Mouse (Mus musculus) thymus, postnatal 14 days (tissue): ENCODE measurements around the gene Slc22a8.

ENCODE experiments used
- DNase-seq: peaks from one replicate; pipeline ENCODE4 v3.0.0; 2021

The Slc22a8 gene

DNA sequence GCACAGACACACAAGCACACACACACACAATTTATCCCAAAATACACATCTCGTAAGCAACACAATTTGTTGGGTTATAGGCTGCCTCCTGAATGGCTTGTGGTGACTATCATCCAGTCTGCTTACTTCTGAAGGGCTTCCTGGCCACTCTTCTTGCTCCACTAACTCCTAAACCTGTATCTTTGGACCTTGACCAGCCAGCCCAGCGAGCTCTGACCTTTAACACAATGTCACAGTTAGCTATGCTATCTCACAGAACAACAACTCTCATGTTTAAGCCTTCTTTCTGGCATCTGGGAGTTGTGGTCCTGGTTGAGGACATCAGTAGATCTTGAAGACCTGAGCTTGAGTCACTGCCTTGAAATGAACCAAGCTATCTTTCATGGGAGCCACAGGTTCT, 8.2 kb downstream of the Slc22a8 start:
- DNase-seq, result no peak

DNA sequence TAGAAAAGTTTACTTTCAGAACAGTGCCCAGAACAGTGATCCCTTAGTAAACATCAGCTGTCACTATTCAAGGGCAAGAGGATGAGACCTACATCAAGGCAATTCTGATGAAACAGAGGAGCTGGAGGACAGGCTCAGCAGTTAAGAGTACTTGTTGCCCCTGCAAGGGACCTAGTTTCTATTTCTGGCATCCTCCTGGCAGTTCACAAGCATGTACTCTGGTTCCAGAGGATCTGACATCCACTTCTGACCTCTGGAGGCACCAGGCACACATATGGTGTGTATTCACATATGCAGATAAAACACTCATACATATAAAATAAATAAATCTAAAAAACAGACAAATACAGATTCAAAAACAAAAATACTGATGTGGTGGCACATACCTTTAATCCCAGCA, 10.9 kb downstream of the Slc22a8 start:
- DNase-seq, result no peak

DNA sequence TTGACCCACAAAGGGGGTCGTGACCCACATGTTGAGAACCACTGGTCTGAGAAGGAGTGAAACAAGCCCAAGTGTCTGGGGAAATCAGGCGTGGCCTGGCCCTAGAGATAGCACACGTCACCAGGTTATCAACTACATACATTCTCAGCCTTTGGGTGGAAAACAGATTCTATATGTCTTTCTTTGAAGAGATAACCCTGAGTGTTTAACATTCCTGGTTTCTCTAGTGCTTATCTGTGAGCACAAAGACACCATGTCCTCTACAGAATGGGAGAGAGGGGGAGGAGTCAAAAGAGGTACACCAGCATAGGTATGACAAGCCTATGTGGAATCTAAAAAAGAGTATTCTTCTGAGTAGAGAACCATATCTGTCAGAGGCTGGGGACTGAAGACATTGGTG, 11.9 kb downstream of the Slc22a8 start:
- DNase-seq, result no peak

DNA sequence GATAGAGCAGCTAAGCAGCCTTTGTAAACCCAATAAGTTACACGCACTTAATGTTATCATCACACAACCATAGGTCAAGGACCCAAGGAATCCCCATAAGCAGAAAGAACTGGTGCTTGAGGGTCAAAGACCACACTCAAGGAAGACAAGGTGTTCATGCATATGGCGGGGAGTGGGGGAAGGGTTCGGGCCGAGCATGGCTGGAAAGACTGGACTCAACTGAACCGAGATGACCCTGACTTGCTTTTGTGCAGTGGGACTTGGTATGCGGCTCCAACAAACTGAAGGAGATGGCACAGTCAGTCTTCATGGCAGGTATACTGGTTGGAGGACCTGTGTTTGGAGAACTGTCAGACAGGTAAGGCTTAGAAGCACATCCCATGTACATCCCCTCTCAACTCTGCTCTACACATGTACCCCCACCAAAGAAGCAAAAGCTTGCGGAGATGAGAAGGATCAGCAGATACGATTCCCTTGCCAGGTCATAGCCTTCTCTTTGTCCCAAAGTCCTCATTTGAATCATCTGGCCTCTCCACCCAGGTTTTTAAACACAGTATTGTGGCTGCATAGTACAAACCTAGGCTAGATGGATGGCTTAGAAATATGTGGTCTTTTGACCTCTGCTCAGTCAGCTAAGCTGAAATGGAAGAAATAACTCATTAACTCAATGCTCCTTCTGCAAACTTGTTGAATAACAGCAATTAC, 13.6 kb downstream of the Slc22a8 start:
- no peak for DNase-seq

DNA sequence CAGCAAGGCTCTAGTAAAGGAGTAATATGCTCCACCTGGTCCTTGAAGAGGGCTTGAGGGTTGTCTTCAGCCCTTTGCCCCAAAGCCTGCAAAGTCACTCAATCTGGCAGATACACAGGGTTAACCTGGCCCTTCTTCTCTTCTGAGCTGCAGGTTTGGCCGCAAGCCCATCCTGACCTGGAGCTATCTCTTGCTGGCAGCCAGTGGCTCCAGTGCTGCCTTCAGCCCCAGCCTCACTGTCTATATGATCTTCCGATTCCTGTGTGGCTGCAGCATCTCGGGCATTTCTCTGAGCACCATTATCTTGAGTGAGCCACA, 14.1 kb downstream of the Slc22a8 start:
- no peak for DNase-seq

DNA sequence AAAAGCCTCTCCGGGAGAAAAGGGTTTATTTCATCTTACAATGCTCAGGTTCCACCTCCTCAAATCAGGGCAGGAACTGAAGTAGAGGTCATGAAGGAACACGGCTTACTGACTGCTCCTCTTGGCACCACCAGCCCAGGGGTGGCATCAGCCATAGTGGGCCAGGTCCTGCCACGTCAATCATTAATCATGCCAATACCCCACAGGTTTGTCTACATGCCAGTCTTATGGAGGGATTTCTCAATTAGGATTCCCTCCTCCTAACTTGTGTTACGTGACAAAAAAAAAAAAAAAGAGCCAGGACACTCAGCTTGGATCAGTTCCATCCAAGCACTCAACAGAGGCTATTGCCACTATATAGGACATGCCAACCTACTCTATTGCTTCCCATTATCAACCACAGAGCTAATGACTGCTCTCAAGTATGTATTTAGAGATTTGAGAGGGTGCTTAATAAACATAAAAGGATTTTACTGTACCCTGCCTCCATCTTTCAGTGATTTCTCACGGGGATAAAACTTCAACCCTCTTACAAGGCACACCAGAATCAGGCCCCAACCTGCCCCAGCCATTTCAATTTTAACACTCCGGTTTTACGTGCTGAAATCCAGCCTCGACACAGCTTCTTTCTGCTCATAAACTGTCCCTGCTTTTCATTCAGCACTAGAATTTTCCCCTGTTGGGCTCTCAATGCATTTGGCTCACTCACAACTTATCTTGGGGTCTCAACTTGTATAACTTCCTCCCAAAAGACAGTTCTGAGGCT, 20.5 kb downstream of the Slc22a8 start:
- no peak for DNase-seq

DNA sequence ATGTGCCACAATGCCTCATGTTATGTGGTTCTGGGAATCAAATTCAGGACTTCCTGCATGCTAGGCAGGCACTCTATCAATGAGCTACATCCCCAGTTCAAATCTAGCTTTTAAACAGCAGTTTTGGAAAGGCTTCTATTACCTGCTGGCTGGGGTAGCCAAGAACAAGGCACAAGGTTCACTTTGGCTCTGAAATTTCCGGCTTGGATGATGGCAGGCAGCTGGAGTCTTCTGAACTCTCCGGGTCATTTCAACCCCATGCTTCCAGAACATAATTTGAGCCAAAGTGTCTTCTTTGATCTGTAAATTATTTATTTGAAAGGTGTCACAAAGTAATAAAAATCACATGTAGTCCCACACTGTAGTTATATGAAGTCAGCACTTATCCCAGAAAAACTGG, 22.1 kb downstream of the Slc22a8 start:
- no peak for DNase-seq

DNA sequence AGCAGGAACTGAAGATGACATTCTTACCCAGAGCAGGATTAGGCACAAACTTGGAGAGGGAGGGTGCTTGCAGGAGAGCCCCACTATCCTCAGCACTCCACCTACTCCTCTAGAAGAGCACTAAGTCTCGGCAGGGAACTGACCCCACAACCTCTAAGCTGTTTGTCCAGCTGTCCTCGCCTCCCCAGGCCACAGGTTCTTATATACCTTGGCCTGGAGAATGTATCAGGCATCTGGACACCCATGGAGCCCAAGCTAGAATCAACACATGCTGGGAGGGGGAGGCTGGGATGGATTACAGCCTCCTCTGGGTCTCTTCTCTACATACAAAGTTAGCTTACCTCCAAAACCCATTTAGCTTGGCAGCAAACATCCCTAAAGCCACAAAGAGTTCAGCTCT, 23.3 kb downstream of the Slc22a8 start:
- no peak for DNase-seq

DNA sequence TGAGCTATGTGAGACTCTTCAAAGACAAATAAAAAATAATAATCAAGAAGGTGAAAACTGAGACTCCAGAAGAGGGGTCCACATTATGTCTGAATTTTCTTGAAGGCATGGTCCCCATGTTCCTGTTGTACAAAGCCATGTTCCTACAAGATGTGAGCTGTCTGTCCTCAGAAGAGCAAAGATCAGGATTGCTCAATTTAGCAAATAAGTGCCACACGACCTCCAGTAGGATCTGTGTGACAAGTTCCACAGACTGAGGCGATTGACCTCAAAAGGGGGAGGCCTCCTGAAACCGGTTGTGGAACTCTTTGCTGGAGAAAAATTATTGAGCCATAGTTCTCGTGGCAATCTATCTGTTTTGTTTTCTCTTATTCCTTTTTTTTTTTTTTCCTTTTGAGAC, 25.3 kb downstream of the Slc22a8 start:
- DNase-seq, result no peak

DNA sequence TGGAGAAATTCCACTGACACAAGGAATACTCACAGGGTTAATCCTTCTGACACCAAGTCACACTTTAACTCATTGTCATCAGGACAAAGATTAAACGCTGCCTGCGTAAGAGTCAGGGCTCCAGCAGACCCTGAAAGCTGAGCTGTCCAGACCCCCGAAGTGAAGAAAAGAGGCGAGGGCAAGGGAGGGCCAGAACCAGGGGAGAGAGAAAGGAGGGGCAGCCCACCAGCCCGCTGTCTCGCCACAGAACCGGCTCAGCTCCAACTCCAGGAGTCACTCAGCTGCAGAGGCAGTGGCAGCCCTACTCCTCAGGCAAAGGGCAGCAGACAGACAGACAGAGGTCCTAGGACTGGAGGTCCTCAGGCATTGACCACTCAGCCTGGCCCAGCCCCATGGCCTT, 26.9 kb downstream of the Slc22a8 start, which contains the start of gene Slc22a6:
Slc22a6 (plus strand) TSS at position 136 of the 400 bp plus-strand sequence.
- no peak for DNase-seq

DNA sequence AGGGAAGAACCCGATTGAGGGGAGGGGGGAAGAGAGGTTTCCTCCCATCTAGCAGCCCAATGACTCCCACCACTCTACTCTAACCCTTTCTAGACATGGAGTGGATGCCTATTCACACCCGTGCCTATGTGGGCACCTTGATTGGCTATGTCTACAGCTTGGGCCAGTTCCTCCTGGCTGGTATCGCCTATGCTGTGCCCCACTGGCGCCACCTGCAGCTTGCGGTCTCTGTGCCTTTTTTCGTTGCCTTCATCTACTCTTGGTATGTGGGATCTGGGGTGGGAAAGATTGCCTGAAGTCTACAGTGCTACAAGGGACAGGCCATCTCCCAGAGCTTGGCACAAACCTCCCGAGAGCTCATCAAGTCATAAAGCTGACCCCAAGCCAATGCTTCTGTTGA, 30.0 kb downstream of the Slc22a8 start:
- no peak for DNase-seq

DNA sequence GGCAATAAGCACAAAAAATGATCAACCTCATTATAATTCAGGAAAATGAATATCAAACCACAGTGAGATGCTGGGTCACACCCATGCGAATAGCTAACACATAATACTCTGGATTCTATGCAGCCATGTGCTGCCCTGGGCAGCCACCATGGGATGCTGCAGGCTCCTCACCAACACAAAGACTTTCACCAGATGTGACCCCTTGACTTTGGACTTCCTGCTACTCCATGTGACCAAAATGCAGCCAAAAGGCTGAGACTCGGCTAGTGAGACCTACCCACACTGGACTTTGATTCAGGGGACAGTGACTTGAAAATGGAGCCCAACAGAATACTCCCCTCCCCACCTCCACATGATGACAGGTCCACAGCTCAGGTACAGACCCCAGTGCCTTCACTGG, 39.2 kb downstream of the Slc22a8 start:
- no peak for DNase-seq

DNA sequence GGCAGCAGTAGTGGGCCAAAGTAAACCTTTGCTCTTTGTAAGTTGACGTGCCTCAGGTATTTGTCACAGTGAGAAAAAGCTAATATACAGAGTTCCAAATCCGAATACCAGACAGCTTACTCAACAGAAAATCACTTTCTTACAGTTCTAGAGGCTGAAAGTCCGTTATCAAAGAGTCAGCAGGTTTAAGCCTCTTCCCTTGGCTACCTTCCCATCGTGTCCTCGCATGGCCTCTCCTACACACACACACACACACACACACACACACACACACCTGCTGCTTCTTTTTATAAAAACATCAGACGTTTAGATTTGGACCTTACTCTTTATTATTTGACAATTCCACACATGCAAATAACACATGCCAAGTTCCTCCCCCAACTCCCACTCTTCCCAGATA, 39.8 kb downstream of the Slc22a8 start:
- DNase-seq, result no peak

DNA sequence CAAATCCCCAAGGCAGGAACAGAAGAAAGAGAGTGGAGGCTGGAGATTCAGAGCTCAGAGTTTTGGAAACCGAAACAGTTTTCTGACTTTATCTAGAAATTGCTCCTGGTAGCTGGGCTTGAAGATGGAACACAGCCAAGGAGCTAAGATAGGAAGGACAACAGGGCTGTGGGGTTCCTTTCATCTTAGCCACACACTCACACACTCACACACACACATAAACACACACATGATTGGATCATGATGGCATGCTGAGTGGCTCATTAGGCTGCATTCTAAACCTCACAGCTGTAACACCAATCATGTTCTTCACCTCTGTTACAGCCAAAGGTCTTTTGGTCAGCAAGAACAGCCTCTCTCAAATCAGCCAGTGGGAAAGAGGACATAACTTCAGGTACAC, 41.0 kb downstream of the Slc22a8 start:
- no peak for DNase-seq

DNA sequence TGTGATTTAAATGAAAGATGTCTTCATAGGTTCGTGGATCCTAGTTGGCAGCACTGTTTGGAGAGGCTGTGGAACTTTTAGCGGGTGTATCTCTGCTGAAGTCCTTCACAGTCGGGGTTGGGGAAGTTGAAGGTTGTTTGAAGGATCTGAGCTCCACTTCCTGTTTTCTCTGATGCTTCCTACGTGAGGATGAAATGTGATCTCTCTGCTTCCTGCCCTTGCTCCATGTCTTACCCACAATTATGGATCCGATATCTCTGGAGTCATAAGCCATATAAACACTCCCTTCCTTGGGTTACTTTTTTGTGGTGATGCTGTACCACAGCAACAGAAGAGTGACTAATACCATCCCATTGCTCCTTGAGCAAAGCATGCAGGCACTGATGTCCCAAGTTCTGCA, 51.0 kb downstream of the Slc22a8 start:
- no peak for DNase-seq

DNA sequence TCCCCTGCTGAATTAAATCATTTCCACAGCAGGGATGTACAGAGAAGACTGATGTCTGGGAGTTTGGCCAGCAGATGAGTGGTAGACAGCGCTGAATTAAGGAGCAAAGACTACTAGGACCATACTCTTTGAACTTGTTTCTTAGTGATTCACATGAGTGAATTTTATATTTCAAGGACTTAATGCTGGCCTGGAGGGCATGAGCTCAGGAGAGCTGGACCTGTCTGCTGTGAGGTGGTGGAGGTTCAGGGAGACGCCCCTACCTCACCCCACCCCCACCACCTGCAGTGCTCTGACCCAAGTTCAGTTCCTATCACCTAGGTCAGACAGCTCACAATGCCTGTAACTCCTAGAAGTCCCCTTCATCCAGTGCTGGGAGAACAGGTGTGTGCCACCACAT, 55.3 kb downstream of the Slc22a8 start:
- DNase-seq, result no peak

DNA sequence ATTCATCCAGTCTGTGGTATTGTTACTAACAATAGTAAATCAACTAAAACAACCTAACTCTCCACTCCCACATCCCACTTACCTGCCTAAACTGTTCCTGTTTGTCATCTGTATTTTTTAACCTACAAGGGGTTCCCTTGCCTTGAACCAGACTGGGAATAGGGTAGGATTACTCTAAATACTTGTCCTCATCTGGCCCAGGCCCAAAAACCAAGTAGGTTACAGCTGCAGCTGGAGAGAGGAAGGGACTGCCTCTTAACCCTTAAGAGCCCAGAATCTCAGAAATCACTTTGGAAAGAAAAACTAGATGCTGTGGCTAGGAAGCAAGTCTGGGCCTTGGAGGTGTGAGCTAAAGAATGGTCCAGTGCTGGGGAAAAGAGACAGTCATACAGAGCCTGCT, 64.8 kb downstream of the Slc22a8 start:
- DNase-seq, result no peak

DNA sequence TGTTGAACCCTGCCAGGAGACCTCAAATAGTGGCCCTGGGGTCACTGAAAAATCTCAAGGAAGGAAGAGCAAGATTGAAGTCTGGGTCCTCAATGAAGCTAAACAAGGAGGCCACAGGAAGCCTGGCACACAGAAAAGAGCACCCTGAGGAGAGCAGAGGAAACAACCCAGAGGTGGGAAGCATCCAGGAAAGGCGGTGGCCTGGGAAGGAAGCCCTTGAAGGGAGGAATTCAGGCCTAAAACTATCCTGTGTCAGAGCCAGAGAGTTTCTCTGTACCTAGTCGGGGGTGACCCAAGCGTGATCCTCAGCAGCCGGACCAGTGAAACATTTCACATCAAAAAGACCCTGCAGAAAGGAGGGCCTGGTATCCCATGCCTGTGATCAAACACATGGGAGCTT, 65.3 kb downstream of the Slc22a8 start:
- DNase-seq, result no peak
